Mouse (Mus musculus) liver, embryonic 14.5 days (tissue): ENCODE measurements around the gene Rpl23a. TPM values are rescaled to one million over a fixed set of nuclear protein-coding genes. Genes with fewer than 3 reads are reported as not detected.

ENCODE experiments used
- ATAC-seq: fragments of 200-750 bp; cut with Nextera tagmentation; 2 replicates; pipeline ENCODE4 v1.8.0; 2017; ENCODE audit warnings: moderate number of reproducible peaks, mild to moderate bottlenecking, moderate library complexity; ENCODE audit not compliant: insufficient read depth
- DNase-seq, 3 experiments: peaks; one replicate each; pipeline ENCODE4 v3.0.0-alpha.2; 2012 to 2013; ENCODE audit warnings: low read depth in 3 of 3, low spot score in 3 of 3
- H3K27ac ChIP-seq: fragments of 300-500 bp; sonication (generic); 2 replicates; pipeline ENCODE4 v1.5.1; 2014; ENCODE audit warnings: moderate library complexity, mild to moderate bottlenecking, control low read depth, inconsistent platforms
- H3K27me3 ChIP-seq: fragments of 300-500 bp; sonication (generic); 2 replicates; pipeline ENCODE4 v1.6.1; 2014; ENCODE audit warnings: mild to moderate bottlenecking, low read length, moderate library complexity; ENCODE audit not compliant: control insufficient read depth, insufficient read depth
- H3K36me3 ChIP-seq: fragments of 300-500 bp; sonication (generic); replicated peaks from 2 replicates; pipeline ENCODE4 v1.6.1; 2014; ENCODE audit warnings: low read depth; ENCODE audit not compliant: control insufficient read depth, insufficient read depth
- H3K4me1 ChIP-seq, 2 experiments: fragments of 200-500 bp in 1 of 2; fragments of 300-500 bp in 1 of 2; sonication (generic) in 1 of 2; replicated peaks; 2 replicates each; pipeline ENCODE4 v1.6.1; 2012 to 2014; ENCODE audit warnings: antibody characterized with exemption in 1 of 2, inconsistent platforms in 1 of 2, low read length in 1 of 2; ENCODE audit not compliant: control insufficient read depth in 2 of 2, insufficient read depth in 2 of 2
- H3K4me2 ChIP-seq: fragments of 300-500 bp; sonication (generic); 2 replicates; pipeline ENCODE4 v1.6.1; 2014; ENCODE audit warnings: low read depth, mild to moderate bottlenecking, control low read depth, moderate library complexity
- H3K4me3 ChIP-seq, 2 experiments: fragments of 200-500 bp in 1 of 2; fragments of 300-500 bp in 1 of 2; sonication (generic) in 1 of 2; 2 replicates each; pipeline ENCODE4 v1.5.1; 2012 to 2014; ENCODE audit warnings: low read depth in 2 of 2, low read length in 2 of 2, mild to moderate bottlenecking in 2 of 2, control low read depth in 1 of 2, inconsistent platforms in 1 of 2, moderate library complexity in 1 of 2; ENCODE audit not compliant: insufficient read depth in 1 of 2
- H3K9ac ChIP-seq: fragments of 300-500 bp; sonication (generic); replicated peaks from 2 replicates; pipeline ENCODE4 v1.6.1; 2014; ENCODE audit warnings: mild to moderate bottlenecking, control low read depth, moderate library complexity
- H3K9me3 ChIP-seq: fragments of 300-500 bp; sonication (generic); 2 replicates; pipeline ENCODE4 v1.6.1; 2016; ENCODE audit warnings: low read length, mixed read lengths; ENCODE audit not compliant: control insufficient read depth
- CTCF ChIP-seq: IDR thresholded peaks from 2 replicates; pipeline ENCODE4 v1.5.1; 2016; ENCODE audit warnings: antibody characterized with exemption, low read depth, control low read depth
- EP300 ChIP-seq: IDR thresholded peaks from 2 replicates; pipeline ENCODE4 v1.6.1; 2016; ENCODE audit warnings: antibody characterized with exemption, low read depth
- WGBS: fragments of 180-500 bp; shearing (Covaris S2); extraction: QIAGEN DNeasy Blood & Tissue Kit; methylation state at CpG from one replicate; pipeline ENCODE4 v1.1.7; 2014; ENCODE audit not compliant: insufficient replicate concordance; 5-methylcytosine and 5-hydroxymethylcytosine counted together
- polyA plus RNA-seq, 2 experiments: library from polyadenylated mRNA; depleted of rRNA in 1 of 2; stranded (reverse) in 1 of 2; unstranded in 1 of 2; fragments of >200 nt; fragmentation: Nextera tagmentation in 1 of 2; extraction: Ambion mirVana in 1 of 2; gene quantifications; 2 replicates each; pipeline versions ENCODE4 v1.2.1 to v1.2.3; 2012 to 2014

Gene Rpl23a
- polyA plus RNA-seq, 2 experiments = 1,100 to 1,347 TPM

DNA sequence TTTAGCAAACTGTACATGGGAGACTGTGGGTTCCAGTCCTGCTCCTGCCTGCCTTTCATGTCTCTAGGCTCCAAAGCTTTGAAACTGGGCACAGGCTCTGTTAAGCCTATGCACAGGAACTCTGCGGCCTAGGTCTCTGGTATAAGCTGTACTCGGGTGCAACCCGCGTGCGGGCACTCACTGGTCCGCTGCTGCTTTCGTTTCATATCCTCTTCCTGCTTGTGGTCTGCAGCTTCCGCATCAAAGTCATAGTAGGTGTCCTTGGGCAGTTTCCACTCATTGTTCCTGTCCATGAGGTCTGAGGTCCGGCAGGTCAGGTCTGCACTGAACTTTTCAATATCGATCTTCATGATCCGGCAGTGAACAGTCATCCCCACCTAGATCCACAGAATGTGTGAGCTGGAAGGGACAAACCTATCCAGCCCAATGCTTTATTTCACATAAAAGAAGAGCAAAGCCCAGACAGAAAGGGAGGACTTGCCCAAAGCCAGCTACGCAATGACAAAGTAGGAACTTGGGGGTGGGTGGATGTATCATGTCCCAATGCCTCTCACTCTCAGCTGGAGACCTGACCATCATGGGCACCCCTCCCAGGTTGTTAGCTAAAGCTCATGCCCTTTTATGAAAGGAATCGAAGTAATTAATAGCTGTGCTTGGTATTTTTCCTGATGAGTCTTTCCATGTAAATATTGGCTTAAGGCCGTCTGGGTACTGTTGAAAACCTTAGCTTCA is 29.9 kb upstream of the Rpl23a start:
- ATAC-seq = no peak
- H3K4me3 ChIP-seq = no peak overlapping the region
- no peaks in the 10 kb centered on the region for H3K4me1 ChIP-seq
- no peak overlapping the region for H3K27ac ChIP-seq
- H3K36me3 ChIP-seq = peaks cover 87% of the 10 kb centered on the region
- no peak overlapping the region for H3K4me2 ChIP-seq
- no peaks in the 10 kb centered on the region for H3K27me3 ChIP-seq
- H3K9ac ChIP-seq = no peak overlapping the region
- 65% methylated on average over 14 of the region's 14 CpGs for WGBS
- no peak for DNase-seq
- TF ChIP-seq EP300 (no peak), CTCF (no peak)
- H3K9me3 ChIP-seq = no peaks in the 10 kb centered on the region

- Histone ChIP-seq H3K27me3 (no peaks in the 10 kb centered on the region), H3K36me3 (peaks cover 88% of the 10 kb centered on the region), H3K4me3 (no peak overlapping the region), H3K9ac (no peak overlapping the region), H3K9me3 (no peaks in the 10 kb centered on the region), H3K27ac (no peak overlapping the region), H3K4me2 (no peak overlapping the region), H3K4me1 (no peaks in the 10 kb centered on the region)
- TF ChIP-seq EP300 = no peak
- no peak for TF ChIP-seq CTCF
- WGBS = 77% methylated on average over 5 of the region's 5 CpGs
- ATAC-seq = no peak
- no peak for DNase-seq
These were observed 28.1 kb upstream of the Rpl23a start for GRCm38 (mm10) chr11:78211513-78211912.

DNA sequence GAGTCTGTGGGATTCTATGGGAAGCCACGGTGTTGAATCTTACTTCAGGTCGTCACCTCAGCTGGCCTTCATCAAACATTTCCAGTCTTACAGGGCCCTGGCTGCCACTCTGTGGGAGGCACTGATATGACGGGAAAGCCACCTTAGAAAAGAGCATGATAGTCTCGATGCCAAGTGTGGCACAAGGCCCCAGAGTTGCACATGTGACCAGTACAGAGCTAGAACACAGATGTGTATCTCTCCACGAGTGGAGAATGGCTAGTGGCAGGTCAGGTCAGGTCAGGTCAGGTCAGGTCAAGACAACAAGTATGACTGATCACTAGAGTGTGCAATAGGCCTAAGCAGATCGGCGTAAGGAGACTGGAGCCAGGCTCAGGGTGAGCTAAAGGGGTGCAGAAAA is 27.2 kb upstream of the Rpl23a start:
- no peak for ATAC-seq
- 78% methylated on average over 7 of the region's 7 CpGs for WGBS
- Histone ChIP-seq H3K4me2 (no peak overlapping the region), H3K36me3 (peaks cover 83% of the 10 kb centered on the region), H3K4me1 (no peaks in the 10 kb centered on the region), H3K27me3 (no peaks in the 10 kb centered on the region), H3K9ac (no peak overlapping the region), H3K9me3 (no peaks in the 10 kb centered on the region), H3K4me3 (no peak overlapping the region), H3K27ac (no peak overlapping the region)
- DNase-seq = no peak
- TF ChIP-seq EP300 (no peak), CTCF (no peak)

DNA sequence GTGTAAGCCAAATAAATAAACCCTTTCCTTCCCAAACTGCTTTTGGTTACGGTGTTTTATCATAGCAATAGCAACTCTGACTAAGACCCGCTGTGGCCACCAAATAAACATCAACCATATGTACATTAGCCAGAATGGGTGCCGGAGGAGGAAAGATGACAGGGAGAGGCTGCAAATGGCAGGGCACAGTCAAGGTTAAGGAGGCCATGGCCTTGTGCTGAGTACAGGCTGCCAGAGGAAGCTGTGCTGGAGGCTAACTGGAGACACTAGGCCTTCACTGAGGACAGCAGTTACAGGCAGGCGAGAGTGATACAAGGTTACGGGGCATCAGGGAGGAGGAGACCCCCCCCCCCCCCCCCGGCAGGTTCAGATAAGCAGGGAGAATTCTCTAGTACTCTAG is 26.5 kb upstream of the Rpl23a start:
- 69% methylated on average over 6 of the region's 6 CpGs for WGBS
- Histone ChIP-seq H3K36me3 (peaks cover 76% of the 10 kb centered on the region), H3K4me3 (no peak overlapping the region), H3K27me3 (no peaks in the 10 kb centered on the region), H3K4me2 (no peak overlapping the region), H3K4me1 (no peaks in the 10 kb centered on the region), H3K9ac (no peak overlapping the region), H3K9me3 (no peaks in the 10 kb centered on the region), H3K27ac (no peak overlapping the region)
- ATAC-seq (no peak), DNase-seq (no peak)
- TF ChIP-seq EP300 = no peak
- TF ChIP-seq CTCF = no peak

GRCm38 (mm10) chr11:78207190-78207589 is 23.8 kb upstream of the Rpl23a start:
- Histone ChIP-seq H3K36me3 (peaks cover 51% of the 10 kb centered on the region), H3K4me2 (no peak overlapping the region)
- WGBS = 84% methylated on average over 7 of the region's 7 CpGs

More at GRCm38 (mm10) chr11:78207190-78207589, 23.8 kb upstream of the Rpl23a start:
- no peak for TF ChIP-seq CTCF
- no peak for TF ChIP-seq EP300
- Histone ChIP-seq H3K4me1 (no peaks in the 10 kb centered on the region), H3K9me3 (no peaks in the 10 kb centered on the region), H3K27me3 (no peaks in the 10 kb centered on the region), H3K27ac (no peak overlapping the region), H3K4me3 (no peak overlapping the region), H3K9ac (no peak overlapping the region)
- ATAC-seq = no peak
- DNase-seq = no peak
